Mouse (Mus musculus) activated CD4-positive, CD25-positive, alpha-beta regulatory T cell, adult 4 months (primary cell): ENCODE results near the gene A730071L15Rik. TPM values are rescaled to one million over a fixed set of nuclear protein-coding genes. Genes with fewer than 3 reads are reported as not detected.
A peak's percentile ranks its signal among the peaks of the same experiment; 100 is the strongest.

ENCODE experiments used
- ATAC-seq: one replicate; pipeline ENCODE4 v1.8.0; 2017
- polyA plus RNA-seq, 2 experiments: library from polyadenylated mRNA; unstranded; fragments of 100-300 nt; shearing (Covaris generic); gene quantifications; one replicate each; pipeline ENCODE4 v1.2.1; 2017

The A730071L15Rik gene
- polyA plus RNA-seq, 2 experiments from 2014 or later = not detected

GRCm38 (mm10) chr11:6184202-6184935 is 15.5 kb upstream of the A730071L15Rik start:
- ATAC-seq = peak; percentile 60

GRCm38 (mm10) chr11:6187399-6187798 is 12.4 kb upstream of the A730071L15Rik start:
- ATAC-seq = no peak

GRCm38 (mm10) chr11:6187878-6188277 is 12.0 kb upstream of the A730071L15Rik start:
- ATAC-seq = peak; percentile 34

- ATAC-seq = no peak
These were observed 3.0 kb upstream of the A730071L15Rik start for GRCm38 (mm10) chr11:6196780-6197179.

- ATAC-seq = no peak
These were observed 1.4 kb upstream of the A730071L15Rik start for GRCm38 (mm10) chr11:6198449-6198848.

GRCm38 (mm10) chr11:6200087-6200569 is 299 bp downstream of the A730071L15Rik start, which contains the start of gene Nudcd3:
Gene Nudcd3, minus strand, starts transcription at chr11:6200415.
- peak; percentile 88 for ATAC-seq

GRCm38 (mm10) chr11:6200570-6200969 is 741 bp downstream of the A730071L15Rik start:
- no peak for ATAC-seq

GRCm38 (mm10) chr11:6207090-6207489 is 7.3 kb downstream of the A730071L15Rik start:
- no peak for ATAC-seq

- ATAC-seq = no peak
These were observed 8.3 kb downstream of the A730071L15Rik start for GRCm38 (mm10) chr11:6208158-6208557.

GRCm38 (mm10) chr11:6216834-6217233 is 17.0 kb downstream of the A730071L15Rik start:
- no peak for ATAC-seq

- ATAC-seq = no peak
These were observed 18.5 kb downstream of the A730071L15Rik start for GRCm38 (mm10) chr11:6218189-6218896.

GRCm38 (mm10) chr11:6219967-6220366 is 20.1 kb downstream of the A730071L15Rik start:
- no peak for ATAC-seq

- no peak for ATAC-seq
These were observed 22.4 kb downstream of the A730071L15Rik start for GRCm38 (mm10) chr11:6222187-6222586.

- ATAC-seq = no peak
These were observed 24.9 kb downstream of the A730071L15Rik start for GRCm38 (mm10) chr11:6224541-6225229.

GRCm38 (mm10) chr11:6230012-6230411 is 30.2 kb downstream of the A730071L15Rik start, which contains the start of gene Npc1l1:
Gene Npc1l1, minus strand, starts transcription at chr11:6230143.
- no peak for ATAC-seq

- ATAC-seq = no peak
These were observed 33.2 kb downstream of the A730071L15Rik start for GRCm38 (mm10) chr11:6233025-6233424.

- ATAC-seq = no peak
These were observed 44.9 kb downstream of the A730071L15Rik start for GRCm38 (mm10) chr11:6244707-6245106.

Other genes starting within 250 kb of the A730071L15Rik start
- not detected for gene Gck, start 249.9 kb upstream of the A730071L15Rik start, polyA plus RNA-seq
- gene Ykt6, start 244.3 kb upstream of the A730071L15Rik start, polyA plus RNA-seq = 10 to 100 TPM; 25.6 to 26.7 TPM
- 10 to 100 TPM in 1 of 2 experiments, 1 to 10 TPM in 1; 4.3 to 16.1 TPM for gene Camk2b, start 133.7 kb upstream of the A730071L15Rik start, polyA plus RNA-seq
- 10 to 100 TPM; 28.9 to 32.6 TPM for gene Nudcd3, start 386 bp downstream of the A730071L15Rik start, polyA plus RNA-seq
- not detected for gene Npc1l1, start 30.1 kb downstream of the A730071L15Rik start, polyA plus RNA-seq
- 10 to 100 TPM; 81.0 to 91.5 TPM for gene Ddx56, start 67.7 kb downstream of the A730071L15Rik start, polyA plus RNA-seq
- gene Tmed4, start 74.8 kb downstream of the A730071L15Rik start, polyA plus RNA-seq = 10 to 100 TPM; 67.7 to 68.5 TPM
- 100 to 1,000 TPM; 121 to 141 TPM for gene Ogdh, start 91.6 kb downstream of the A730071L15Rik start, polyA plus RNA-seq
- 10 to 100 TPM; 42.3 to 51.7 TPM for gene Zmiz2, start 189.0 kb downstream of the A730071L15Rik start, polyA plus RNA-seq
- 1,000 to 10,000 TPM; 2,979 to 3,385 TPM for gene Ppia, start 215.4 kb downstream of the A730071L15Rik start, polyA plus RNA-seq
- gene H2afv, start 244.4 kb downstream of the A730071L15Rik start, polyA plus RNA-seq = 100 to 1,000 TPM; 207 to 221 TPM